Mouse (Mus musculus): ENCODE results near the gene Klhl25. TPM values are rescaled to one million over a fixed set of nuclear protein-coding genes. Genes with fewer than 3 reads are reported as not detected.

Klhl25 gene
- polyA plus RNA-seq, 1 experiment from 2014 or later: 13.5 TPM

DNA sequence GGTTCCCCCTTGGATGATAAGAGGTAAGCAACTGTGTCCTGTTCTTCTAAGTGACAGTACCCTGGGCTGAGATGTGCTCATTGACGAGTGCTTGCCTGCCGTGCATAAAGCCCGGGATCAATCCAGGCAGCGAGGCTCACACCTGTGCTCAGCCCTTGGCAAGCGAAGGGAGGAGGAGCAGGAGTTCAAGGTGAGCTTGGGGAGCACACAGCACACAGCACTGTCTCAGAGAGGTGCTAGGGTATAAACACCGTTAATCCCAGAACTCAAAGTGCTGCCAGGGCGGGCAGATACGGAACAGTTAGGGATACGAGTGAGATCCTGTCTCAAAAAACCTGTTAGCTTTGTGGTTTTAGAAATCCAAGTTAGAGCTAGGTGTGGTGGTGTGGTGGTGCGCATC lies 3.2 kb downstream of the Klhl25 start:
- TF ChIP-seq CTCF (IDR thresholded peaks at IDR 0.05; ENCODE audit: low read depth) (no peak), EP300 (IDR thresholded peaks at IDR 0.05; ENCODE audit: low read depth) (no peak)
- H3K4me1 ChIP-seq (ENCODE audit: insufficient read depth): peaks cover 57% of the 10 kb centered on the region
- H3K9ac ChIP-seq (replicated peaks): no peak overlapping the region; the same call in 1 of the 2 replicates
- no peak overlapping the region for H3K4me3 ChIP-seq (ENCODE audit: low read depth, low read length)
- WGBS (ENCODE audit: insufficient replicate concordance): 71% methylated on average over 10 of the region's 10 CpGs
- DNase-seq (no peak), ATAC-seq (no peak)
- H3K9me3 ChIP-seq (ENCODE audit: low read length): no peaks in the 10 kb centered on the region
- H3K4me2 ChIP-seq (ENCODE audit: low read depth, low read length): no peak overlapping the region; the same call in 1 of the 2 replicates
- no peaks in the 10 kb centered on the region for H3K27me3 ChIP-seq (ENCODE audit: insufficient read depth, low read length)
- 0 out of 2 replicates have a peak, but pooled peaks cover 2% of the 10 kb centered on the region for H3K36me3 ChIP-seq (replicated peaks; ENCODE audit: insufficient read depth, low read length)
- peak overlapping the region; percentile 89; the same call in 1 of the 2 replicates for H3K27ac ChIP-seq (ENCODE audit: low read depth)

DNA sequence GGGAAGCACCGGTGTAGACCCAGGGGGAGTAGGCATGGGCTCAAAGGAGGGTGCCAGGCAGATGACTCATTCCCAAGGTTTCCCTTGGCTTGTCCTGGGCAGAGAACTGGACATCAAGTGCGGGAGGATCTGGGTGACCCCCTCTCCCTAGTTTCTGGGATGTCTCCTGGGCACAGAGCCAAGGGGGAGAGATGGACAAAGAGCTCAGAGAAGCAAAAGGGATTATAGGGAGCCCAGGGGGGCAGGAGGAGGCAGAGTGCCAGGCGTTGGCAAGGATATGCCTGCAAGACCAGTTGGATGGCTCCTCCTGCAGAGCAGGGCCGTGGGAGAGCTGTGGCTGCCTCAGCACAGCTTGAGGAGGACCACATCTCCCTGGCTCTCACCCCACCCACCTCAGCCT lies 4.3 kb downstream of the Klhl25 start:
- Histone ChIP-seq H3K27me3 (ENCODE audit: insufficient read depth, low read length) (no peaks in the 10 kb centered on the region), H3K9ac (replicated peaks) (peak overlapping the region; percentile 16; the same call in 1 of the 2 replicates), H3K27ac (ENCODE audit: low read depth) (peak overlapping the region; percentile 89), H3K9me3 (ENCODE audit: low read length) (no peaks in the 10 kb centered on the region), H3K4me3 (ENCODE audit: low read depth, low read length) (no peak overlapping the region), H3K36me3 (replicated peaks; ENCODE audit: insufficient read depth, low read length) (0 out of 2 replicates have a peak, but pooled peaks cover 2% of the 10 kb centered on the region), H3K4me1 (ENCODE audit: insufficient read depth) (peaks cover 56% of the 10 kb centered on the region), H3K4me2 (ENCODE audit: low read depth, low read length) (peak overlapping the region; percentile 22; the same call in 1 of the 2 replicates)
- TF ChIP-seq EP300 (IDR thresholded peaks at IDR 0.05; ENCODE audit: low read depth) (no peak), CTCF (IDR thresholded peaks at IDR 0.05; ENCODE audit: low read depth) (no peak)
- no peak for ATAC-seq
- no peak for DNase-seq
- WGBS (ENCODE audit: insufficient replicate concordance): 71% methylated on average over 4 of the region's 4 CpGs

DNA sequence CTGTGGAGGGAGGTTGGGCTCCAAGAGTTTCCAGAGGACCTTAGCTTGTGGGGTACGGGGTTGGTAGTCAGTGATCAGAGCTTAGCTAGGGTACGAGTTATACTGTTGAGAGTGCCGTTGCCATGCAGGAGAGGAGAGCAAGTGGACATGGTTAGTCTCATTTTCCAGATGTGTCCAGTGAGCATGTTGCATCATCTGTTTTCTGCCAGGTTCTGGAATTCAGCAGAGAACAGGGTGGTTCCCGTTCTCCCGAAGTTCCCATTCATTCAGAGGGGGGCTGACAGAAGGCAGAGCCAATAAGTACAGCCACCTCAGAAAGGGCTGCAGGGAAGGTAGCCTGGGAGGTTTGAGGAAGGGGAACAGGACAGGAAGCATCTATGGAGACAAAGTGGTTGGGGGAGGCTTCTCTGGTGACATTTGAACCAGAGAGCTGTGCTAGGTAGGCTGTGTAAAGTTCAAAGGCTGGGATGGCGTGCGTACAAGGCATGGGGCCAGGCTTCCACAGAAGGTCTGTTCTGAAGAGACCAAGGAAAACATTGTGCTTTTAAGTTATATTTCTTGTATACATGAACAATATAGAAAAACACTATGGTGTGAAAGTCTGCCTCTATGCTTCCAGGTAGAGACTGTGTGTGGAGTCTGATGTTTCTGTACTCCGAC lies 5.2 kb downstream of the Klhl25 start:
- TF ChIP-seq CTCF (IDR thresholded peaks at IDR 0.05; ENCODE audit: low read depth) (no peak), EP300 (IDR thresholded peaks at IDR 0.05; ENCODE audit: low read depth) (no peak)
- Histone ChIP-seq H3K4me3 (ENCODE audit: low read depth, low read length) (no peak overlapping the region), H3K9me3 (ENCODE audit: low read length) (no peaks in the 10 kb centered on the region), H3K27me3 (ENCODE audit: insufficient read depth, low read length) (no peaks in the 10 kb centered on the region), H3K4me2 (ENCODE audit: low read depth, low read length) (peak overlapping the region; percentile 22; the same call in 1 of the 2 replicates), H3K27ac (ENCODE audit: low read depth) (peak overlapping the region; percentile 89), H3K4me1 (ENCODE audit: insufficient read depth) (peaks cover 51% of the 10 kb centered on the region), H3K36me3 (replicated peaks; ENCODE audit: insufficient read depth, low read length) (0 out of 2 replicates have a peak, but pooled peaks cover 2% of the 10 kb centered on the region), H3K9ac (replicated peaks) (no peak overlapping the region)
- no peak for DNase-seq
- ATAC-seq: peak; percentile 27; the same call in 1 of the 2 replicates
- 64% methylated on average over 8 of the region's 8 CpGs for WGBS (ENCODE audit: insufficient replicate concordance)

DNA sequence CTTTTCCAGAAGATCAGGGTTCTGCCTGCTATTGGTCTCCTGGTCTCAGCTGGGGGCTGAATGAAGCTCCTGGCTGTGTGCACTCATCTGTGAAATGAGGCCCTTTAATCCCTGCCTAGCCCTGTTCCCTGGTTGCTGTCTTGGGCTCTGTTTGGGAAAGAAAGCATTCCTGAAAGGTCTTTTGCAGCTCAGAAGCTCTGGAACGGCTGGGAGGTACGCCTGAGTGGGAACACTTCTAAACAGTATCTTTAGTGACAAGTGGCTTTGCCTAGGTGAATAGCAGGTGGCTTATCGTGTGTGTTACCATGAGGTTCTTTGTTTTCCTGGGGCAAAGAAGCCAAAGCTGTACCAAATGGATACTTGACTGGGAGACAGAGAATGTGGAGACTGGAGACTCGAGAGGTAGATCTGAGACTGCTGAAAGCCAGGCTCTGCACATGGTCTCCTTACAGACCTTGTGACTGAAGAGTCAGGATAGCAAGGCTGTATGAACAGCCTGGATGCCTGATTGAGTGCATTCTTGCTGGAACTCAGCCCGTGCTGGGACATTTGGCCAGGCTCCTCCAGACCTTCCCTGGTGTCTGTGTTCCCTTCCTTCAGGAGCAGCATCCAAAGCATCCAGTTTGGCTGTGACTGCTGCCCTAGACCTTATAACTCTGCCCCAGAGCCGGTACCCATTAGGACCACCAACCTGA lies 6.3 kb downstream of the Klhl25 start:
- TF ChIP-seq EP300 (IDR thresholded peaks at IDR 0.05; ENCODE audit: low read depth): no peak
- TF ChIP-seq CTCF (IDR thresholded peaks at IDR 0.05; ENCODE audit: low read depth): no peak
- Histone ChIP-seq H3K4me2 (ENCODE audit: low read depth, low read length) (peak overlapping the region; percentile 44), H3K36me3 (replicated peaks; ENCODE audit: insufficient read depth, low read length) (peaks cover 3% of the 10 kb centered on the region; the same call in 1 of the 2 replicates), H3K27me3 (ENCODE audit: insufficient read depth, low read length) (no peaks in the 10 kb centered on the region), H3K4me3 (ENCODE audit: low read depth, low read length) (no peak overlapping the region), H3K9me3 (ENCODE audit: low read length) (no peaks in the 10 kb centered on the region), H3K27ac (ENCODE audit: low read depth) (peak overlapping the region; percentile 89), H3K9ac (replicated peaks) (0 out of 2 replicates have a peak overlapping the region, but pooled peaks have one; percentile 47), H3K4me1 (ENCODE audit: insufficient read depth) (peaks cover 51% of the 10 kb centered on the region)
- no peak for ATAC-seq
- DNase-seq: no peak
- WGBS (ENCODE audit: insufficient replicate concordance): 63% methylated on average over 6 of the region's 6 CpGs

DNA sequence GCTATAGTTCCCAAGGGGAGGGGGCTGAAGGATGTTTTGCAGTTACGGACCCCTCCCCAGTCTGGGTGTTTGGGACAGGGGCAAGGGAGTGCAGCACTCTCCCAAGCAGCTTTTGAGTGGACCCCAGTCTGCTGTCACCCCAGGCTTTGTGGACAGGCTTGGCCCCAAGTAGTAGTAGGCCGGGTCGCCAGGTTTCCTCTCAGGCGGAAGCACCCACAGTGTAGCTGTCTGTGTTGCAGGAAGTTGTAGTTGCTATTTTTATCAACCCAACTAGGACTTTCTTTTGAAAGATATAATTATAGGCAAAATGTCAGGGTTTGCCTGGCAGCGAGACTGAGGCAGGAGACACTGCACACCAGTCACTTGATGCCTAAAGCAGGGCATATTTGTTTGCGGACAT lies 6.9 kb downstream of the Klhl25 start:
- Histone ChIP-seq H3K9me3 (ENCODE audit: low read length) (no peaks in the 10 kb centered on the region), H3K27me3 (ENCODE audit: insufficient read depth, low read length) (no peaks in the 10 kb centered on the region), H3K9ac (replicated peaks) (0 out of 2 replicates have a peak overlapping the region, but pooled peaks have one; percentile 47), H3K27ac (ENCODE audit: low read depth) (peak overlapping the region; percentile 89), H3K4me2 (ENCODE audit: low read depth, low read length) (peak overlapping the region; percentile 44), H3K4me3 (ENCODE audit: low read depth, low read length) (no peak overlapping the region), H3K4me1 (ENCODE audit: insufficient read depth) (peaks cover 52% of the 10 kb centered on the region), H3K36me3 (replicated peaks; ENCODE audit: insufficient read depth, low read length) (peaks cover 8% of the 10 kb centered on the region)
- 36% methylated on average over 6 of the region's 6 CpGs for WGBS (ENCODE audit: insufficient replicate concordance)
- ATAC-seq (no peak), DNase-seq (no peak)
- TF ChIP-seq EP300 (IDR thresholded peaks at IDR 0.05; ENCODE audit: low read depth) (no peak), CTCF (IDR thresholded peaks at IDR 0.05; ENCODE audit: low read depth) (no peak)

DNA sequence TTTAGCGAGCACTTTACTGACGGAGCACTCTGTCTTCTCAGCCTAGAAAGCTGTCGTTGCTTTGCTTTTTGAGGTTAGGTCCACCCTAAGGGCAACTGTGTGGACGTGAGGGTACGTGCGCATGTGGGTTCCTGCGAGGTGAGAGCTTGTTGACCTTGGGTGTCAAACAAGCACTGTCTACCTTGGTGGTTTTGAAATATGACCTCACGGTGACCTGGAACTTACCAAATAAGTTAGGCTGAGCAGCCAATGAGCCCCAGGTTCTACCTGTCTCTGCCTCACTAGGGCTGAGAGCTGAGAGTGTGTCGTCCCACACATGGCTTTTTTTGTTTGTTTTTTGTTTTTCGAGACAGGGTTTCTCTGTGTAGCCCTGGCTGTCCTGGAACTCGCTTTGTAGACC lies 8.1 kb downstream of the Klhl25 start:
- peak overlapping the region; percentile 89 for H3K27ac ChIP-seq (ENCODE audit: low read depth)
- 66% methylated on average over 11 of the region's 11 CpGs for WGBS (ENCODE audit: insufficient replicate concordance)
- H3K27me3 ChIP-seq (ENCODE audit: insufficient read depth, low read length): no peaks in the 10 kb centered on the region
- no peak overlapping the region for H3K4me3 ChIP-seq (ENCODE audit: low read depth, low read length)
- peaks cover 59% of the 10 kb centered on the region for H3K4me1 ChIP-seq (ENCODE audit: insufficient read depth)
- no peak overlapping the region for H3K4me2 ChIP-seq (ENCODE audit: low read depth, low read length)
- DNase-seq: peak; percentile 55
- TF ChIP-seq EP300 (IDR thresholded peaks at IDR 0.05; ENCODE audit: low read depth) (0 out of 2 replicates have a peak, but pooled peaks have one; percentile 18), CTCF (IDR thresholded peaks at IDR 0.05; ENCODE audit: low read depth) (no peak)
- ATAC-seq: peak; percentile 86
- H3K9ac ChIP-seq (replicated peaks): no peak overlapping the region
- H3K9me3 ChIP-seq (ENCODE audit: low read length): no peaks in the 10 kb centered on the region
- peaks cover 10% of the 10 kb centered on the region for H3K36me3 ChIP-seq (replicated peaks; ENCODE audit: insufficient read depth, low read length)
